Mouse (Mus musculus): ENCODE data around the gene Armt1. TPM values are rescaled to one million over a fixed set of nuclear protein-coding genes. Genes with fewer than 3 reads are reported as not detected.

Gene Armt1
- polyA plus RNA-seq, 1 experiment = 21.1 TPM

DNA sequence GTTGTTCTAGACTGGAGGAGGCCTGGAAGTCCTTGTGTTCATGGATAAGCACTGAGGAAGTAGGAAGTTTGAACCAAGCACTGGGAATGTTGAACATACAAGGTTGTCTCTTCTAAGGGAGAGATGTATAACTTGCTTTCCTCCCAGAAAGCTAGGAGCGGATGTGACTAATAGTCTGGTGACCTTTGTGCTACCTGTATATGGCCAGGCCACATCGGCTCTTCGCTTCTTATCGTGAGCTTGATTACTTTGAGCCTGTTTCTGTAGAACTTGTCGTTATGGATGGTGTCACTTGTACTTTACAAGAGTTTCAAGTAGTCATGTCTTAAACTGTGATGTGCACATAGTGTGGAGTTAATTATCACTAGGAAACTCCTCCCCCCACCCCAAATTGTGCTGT, 44.3 kb downstream of the Armt1 start:
- Histone ChIP-seq H3K4me3 (ENCODE audit: insufficient read depth, low read length) (no peak overlapping the region), H3K4me1 (ENCODE audit: control insufficient read depth, insufficient read depth, low read length) (no peaks in the 10 kb centered on the region), H3K27ac (ENCODE audit: insufficient read depth, low read length) (no peak overlapping the region)
- TF ChIP-seq CTCF (IDR thresholded peaks at IDR 0.05; ENCODE audit: borderline replicate concordance, insufficient read depth, low read length) (no peak), POLR2A (IDR thresholded peaks at IDR 0.05; ENCODE audit: low read depth, low read length) (no peak)

DNA sequence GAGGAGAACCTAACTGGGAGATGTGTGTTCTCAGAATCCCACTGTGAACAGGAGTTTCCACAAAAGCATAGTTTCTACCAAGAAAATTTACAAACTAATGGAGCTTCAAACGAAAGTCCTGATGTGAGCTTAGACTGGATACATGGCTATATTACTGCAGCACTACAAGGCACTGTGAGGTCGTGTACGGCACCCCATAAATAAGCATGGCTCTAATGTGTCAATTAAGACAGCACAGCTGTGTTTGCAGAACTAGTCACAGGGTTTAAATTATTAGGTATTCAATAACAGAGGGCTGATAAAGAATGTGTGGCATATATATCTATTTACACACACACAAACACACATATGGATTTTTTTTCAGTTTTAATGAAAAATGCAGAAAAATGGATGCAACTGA, 48.7 kb downstream of the Armt1 start:
- no peaks in the 10 kb centered on the region for H3K4me1 ChIP-seq (ENCODE audit: control insufficient read depth, insufficient read depth, low read length)
- no peak overlapping the region for H3K4me3 ChIP-seq (ENCODE audit: insufficient read depth, low read length)
- no peak for TF ChIP-seq POLR2A (IDR thresholded peaks at IDR 0.05; ENCODE audit: low read depth, low read length)
- no peak for TF ChIP-seq CTCF (IDR thresholded peaks at IDR 0.05; ENCODE audit: borderline replicate concordance, insufficient read depth, low read length)
- no peak overlapping the region for H3K27ac ChIP-seq (ENCODE audit: insufficient read depth, low read length)

DNA sequence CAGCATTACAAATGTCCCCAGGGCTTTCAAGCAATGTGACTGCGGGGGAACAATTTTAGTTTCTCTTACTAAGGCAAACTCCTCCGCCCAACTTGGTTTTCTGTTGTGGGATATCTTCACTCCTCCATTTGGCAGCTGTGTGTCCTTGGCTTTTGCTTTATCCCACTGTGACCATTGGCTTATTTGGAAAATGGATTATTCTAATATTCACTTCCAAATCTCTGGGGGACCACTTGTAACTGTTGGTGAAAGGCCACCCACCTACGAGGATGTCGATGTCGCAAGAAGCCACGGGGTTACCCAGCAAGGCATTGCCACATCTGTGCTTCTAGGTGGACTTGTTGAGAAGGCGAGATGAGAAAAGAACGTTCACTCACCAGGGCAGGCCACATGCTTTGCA, 49.4 kb downstream of the Armt1 start:
- Histone ChIP-seq H3K4me1 (ENCODE audit: control insufficient read depth, insufficient read depth, low read length) (no peaks in the 10 kb centered on the region), H3K4me3 (ENCODE audit: insufficient read depth, low read length) (no peak overlapping the region), H3K27ac (ENCODE audit: insufficient read depth, low read length) (no peak overlapping the region)
- TF ChIP-seq POLR2A (IDR thresholded peaks at IDR 0.05; ENCODE audit: low read depth, low read length) = no peak

DNA sequence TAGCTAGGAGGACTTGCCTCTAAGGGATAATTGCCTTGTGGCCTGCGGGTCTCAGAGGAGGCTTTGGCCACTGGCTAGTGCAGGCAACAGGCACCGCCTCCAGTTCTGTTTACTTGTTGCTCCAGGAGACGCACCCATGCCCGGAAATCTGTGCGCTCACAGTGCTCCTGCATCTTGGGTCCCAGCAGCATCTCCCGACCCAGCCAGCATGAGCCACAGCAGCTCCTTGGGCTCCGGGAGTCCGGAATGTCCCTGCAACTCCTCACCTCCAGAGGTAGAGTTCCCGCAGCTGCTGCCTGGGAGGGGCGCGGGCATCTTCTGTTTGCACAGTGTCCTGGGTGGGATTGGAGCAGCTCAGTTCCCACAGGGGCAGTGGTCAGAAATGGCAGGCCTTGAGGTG, 50.1 kb downstream of the Armt1 start, which contains the start of gene Ccdc170:
Ccdc170 (plus strand) TSS at position 148 of the 400 bp plus-strand sequence.
- no peaks in the 10 kb centered on the region for H3K4me1 ChIP-seq (ENCODE audit: control insufficient read depth, insufficient read depth, low read length)
- H3K4me3 ChIP-seq (ENCODE audit: insufficient read depth, low read length) = no peak within 1 kb of the TSS
- H3K27ac ChIP-seq (ENCODE audit: insufficient read depth, low read length) = no peak within 1 kb of the TSS
- TF ChIP-seq CTCF (IDR thresholded peaks at IDR 0.05; ENCODE audit: borderline replicate concordance, insufficient read depth, low read length) (no peak), POLR2A (IDR thresholded peaks at IDR 0.05; ENCODE audit: low read depth, low read length) (no peak)

DNA sequence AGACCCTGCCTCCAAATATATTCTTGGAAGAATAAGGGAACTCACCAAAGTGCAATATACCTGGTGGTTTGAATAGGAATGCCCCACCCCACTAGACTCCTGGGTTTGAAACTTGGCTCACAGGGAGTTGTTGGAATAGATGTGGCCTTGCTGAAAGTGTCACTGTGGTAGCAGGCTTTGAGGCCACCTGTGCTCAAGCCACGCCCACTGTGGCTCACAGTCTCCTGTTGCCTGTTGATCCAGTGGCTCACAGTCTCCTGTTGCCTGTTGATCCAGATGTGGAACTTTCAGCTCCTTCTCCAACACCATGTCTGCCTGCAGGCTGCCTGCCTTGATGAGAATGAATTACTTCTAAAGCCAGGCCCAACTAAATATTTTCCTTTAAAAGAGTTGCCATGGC, 51.6 kb downstream of the Armt1 start:
- Histone ChIP-seq H3K27ac (ENCODE audit: insufficient read depth, low read length) (no peak overlapping the region), H3K4me3 (ENCODE audit: insufficient read depth, low read length) (no peak overlapping the region), H3K4me1 (ENCODE audit: control insufficient read depth, insufficient read depth, low read length) (no peaks in the 10 kb centered on the region)
- TF ChIP-seq POLR2A (IDR thresholded peaks at IDR 0.05; ENCODE audit: low read depth, low read length) (no peak), CTCF (IDR thresholded peaks at IDR 0.05; ENCODE audit: borderline replicate concordance, insufficient read depth, low read length) (no peak)

DNA sequence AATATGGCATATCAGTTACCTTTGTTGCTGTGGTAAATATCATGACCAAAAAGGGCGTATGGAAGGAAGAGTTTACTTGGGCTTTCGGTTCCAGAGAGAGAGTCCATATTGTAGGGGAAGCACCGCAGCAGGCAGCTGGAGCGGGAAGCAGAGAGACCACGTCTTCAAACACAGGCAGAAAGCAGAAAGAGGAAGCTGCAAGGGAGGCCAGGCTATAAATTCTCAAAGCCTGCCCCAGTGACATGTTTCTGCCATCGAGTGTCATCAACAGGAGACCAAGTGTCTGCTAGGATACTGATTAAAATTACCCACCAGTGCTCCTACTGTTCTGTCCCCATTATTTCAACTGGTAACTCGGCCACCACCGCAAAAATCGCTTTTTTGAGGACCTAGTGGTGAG, 52.7 kb downstream of the Armt1 start:
- H3K27ac ChIP-seq (ENCODE audit: insufficient read depth, low read length) = no peak overlapping the region
- H3K4me1 ChIP-seq (ENCODE audit: control insufficient read depth, insufficient read depth, low read length) = no peaks in the 10 kb centered on the region
- TF ChIP-seq CTCF (IDR thresholded peaks at IDR 0.05; ENCODE audit: borderline replicate concordance, insufficient read depth, low read length) = no peak
- TF ChIP-seq POLR2A (IDR thresholded peaks at IDR 0.05; ENCODE audit: low read depth, low read length) = no peak
- no peak overlapping the region for H3K4me3 ChIP-seq (ENCODE audit: insufficient read depth, low read length)

DNA sequence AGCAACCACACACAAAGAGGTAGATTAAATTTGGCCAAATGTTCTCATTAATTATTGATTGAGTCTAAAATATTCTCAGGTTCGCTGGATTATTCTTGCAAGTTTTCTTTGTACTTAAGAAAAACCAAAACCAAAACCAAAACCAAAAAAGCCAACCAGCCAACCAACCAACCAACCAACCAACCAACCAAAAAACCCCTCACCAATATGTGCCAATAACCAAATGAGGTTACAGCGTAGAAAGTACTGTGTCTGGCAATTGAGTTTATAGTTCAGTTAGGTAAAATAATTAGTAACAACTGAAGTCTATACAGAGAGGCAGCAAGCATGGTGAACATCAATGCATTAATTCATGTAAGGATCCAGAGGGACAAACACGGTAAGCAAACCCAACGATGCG, 57.6 kb downstream of the Armt1 start:
- no peak overlapping the region for H3K4me3 ChIP-seq (ENCODE audit: insufficient read depth, low read length)
- no peaks in the 10 kb centered on the region for H3K4me1 ChIP-seq (ENCODE audit: control insufficient read depth, insufficient read depth, low read length)
- H3K27ac ChIP-seq (ENCODE audit: insufficient read depth, low read length) = no peak overlapping the region
- TF ChIP-seq POLR2A (IDR thresholded peaks at IDR 0.05; ENCODE audit: low read depth, low read length) = no peak
- TF ChIP-seq CTCF (IDR thresholded peaks at IDR 0.05; ENCODE audit: borderline replicate concordance, insufficient read depth, low read length) = no peak

DNA sequence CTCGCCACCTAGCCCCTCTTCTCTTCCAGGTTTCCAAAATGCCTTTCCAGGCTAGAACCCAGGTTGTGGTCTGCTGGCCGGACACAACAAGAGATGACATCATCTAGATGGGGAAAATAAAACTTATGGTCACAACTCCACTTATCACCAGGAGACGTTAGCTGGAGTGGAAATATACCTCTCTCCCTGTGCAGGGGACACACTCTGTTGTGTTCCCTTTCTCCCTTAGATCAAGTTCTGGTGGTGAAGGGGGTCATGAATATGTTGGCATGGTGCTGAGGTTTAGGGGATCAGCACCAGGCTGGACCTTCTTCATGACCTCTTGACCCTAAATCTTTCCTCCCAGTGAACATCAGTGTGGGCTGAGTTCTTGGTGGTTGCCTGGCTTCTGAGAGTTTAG, 59.0 kb downstream of the Armt1 start:
- H3K27ac ChIP-seq (ENCODE audit: insufficient read depth, low read length) = no peak overlapping the region
- H3K4me1 ChIP-seq (ENCODE audit: control insufficient read depth, insufficient read depth, low read length) = no peaks in the 10 kb centered on the region
- TF ChIP-seq CTCF (IDR thresholded peaks at IDR 0.05; ENCODE audit: borderline replicate concordance, insufficient read depth, low read length) = no peak
- TF ChIP-seq POLR2A (IDR thresholded peaks at IDR 0.05; ENCODE audit: low read depth, low read length) = no peak
- no peak overlapping the region for H3K4me3 ChIP-seq (ENCODE audit: insufficient read depth, low read length)

DNA sequence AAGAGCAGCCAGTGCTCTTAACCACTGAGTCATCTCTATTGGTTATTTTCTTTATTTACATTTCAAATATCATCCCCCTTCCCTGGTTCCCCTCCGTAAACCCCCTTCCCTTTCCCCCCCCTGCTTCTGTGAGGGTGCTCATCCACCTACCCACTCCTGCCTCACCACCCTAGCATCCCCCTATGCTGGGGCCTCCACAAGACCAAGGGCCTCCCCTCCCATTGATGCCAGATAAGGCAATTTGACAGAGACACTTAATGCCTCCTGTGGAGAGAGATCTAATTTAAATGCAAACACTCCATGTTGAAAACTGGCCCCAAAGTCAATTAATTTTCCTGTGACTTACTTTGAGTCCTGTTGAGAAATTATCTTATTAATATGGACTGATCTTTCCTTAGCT, 59.8 kb downstream of the Armt1 start:
- TF ChIP-seq CTCF (IDR thresholded peaks at IDR 0.05; ENCODE audit: borderline replicate concordance, insufficient read depth, low read length) = no peak
- no peak for TF ChIP-seq POLR2A (IDR thresholded peaks at IDR 0.05; ENCODE audit: low read depth, low read length)
- H3K27ac ChIP-seq (ENCODE audit: insufficient read depth, low read length) = no peak overlapping the region

DNA sequence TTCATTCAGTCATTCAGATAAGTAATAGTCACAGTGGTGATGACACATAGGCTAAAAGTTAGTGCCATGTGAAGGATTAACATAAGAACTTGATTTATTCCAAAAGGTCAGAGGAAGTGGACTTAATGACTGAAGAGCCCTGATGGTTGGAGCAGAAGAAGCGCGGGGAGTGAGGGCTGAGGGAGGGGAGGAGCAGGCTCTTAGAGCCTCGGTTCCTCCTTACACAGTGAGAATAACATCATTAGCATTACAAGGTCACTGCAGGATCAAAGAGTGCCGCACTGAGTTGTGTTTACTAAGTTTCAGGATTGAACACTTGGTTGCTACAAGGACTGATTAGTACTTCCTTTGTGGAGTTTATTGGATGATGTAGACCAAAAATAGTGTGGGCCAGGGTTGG, 60.6 kb downstream of the Armt1 start:
- Histone ChIP-seq H3K4me1 (ENCODE audit: control insufficient read depth, insufficient read depth, low read length) (no peaks in the 10 kb centered on the region), H3K4me3 (ENCODE audit: insufficient read depth, low read length) (no peak overlapping the region), H3K27ac (ENCODE audit: insufficient read depth, low read length) (no peak overlapping the region)
- no peak for TF ChIP-seq POLR2A (IDR thresholded peaks at IDR 0.05; ENCODE audit: low read depth, low read length)
- TF ChIP-seq CTCF (IDR thresholded peaks at IDR 0.05; ENCODE audit: borderline replicate concordance, insufficient read depth, low read length) = no peak

More for the DNA sequence above, 59.8 kb downstream of the Armt1 start:
- Histone ChIP-seq H3K4me1 (ENCODE audit: control insufficient read depth, insufficient read depth, low read length) (no peaks in the 10 kb centered on the region), H3K4me3 (ENCODE audit: insufficient read depth, low read length) (no peak overlapping the region)

DNA sequence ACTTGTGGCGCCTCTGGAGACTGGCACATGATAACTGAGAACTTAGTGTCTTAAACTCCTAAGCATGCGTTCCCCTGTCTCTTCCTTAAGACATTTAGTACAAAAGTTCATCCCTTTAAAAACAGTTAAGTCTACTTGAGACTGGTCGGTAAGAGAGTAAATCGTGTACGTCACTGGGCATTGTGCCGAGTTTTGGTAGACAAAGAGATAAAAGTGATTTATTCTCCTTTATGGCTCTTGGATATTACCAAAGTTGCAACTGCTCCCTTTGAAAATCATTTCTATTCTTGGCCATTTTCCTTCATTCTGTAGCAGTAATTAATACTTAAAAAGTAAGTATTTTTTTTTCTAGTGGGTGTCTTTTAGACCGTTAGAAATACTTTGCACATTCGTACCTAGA, 71.0 kb downstream of the Armt1 start:
- no peak overlapping the region for H3K4me3 ChIP-seq (ENCODE audit: insufficient read depth, low read length)
- H3K4me1 ChIP-seq (ENCODE audit: control insufficient read depth, insufficient read depth, low read length) = no peaks in the 10 kb centered on the region
- no peak overlapping the region for H3K27ac ChIP-seq (ENCODE audit: insufficient read depth, low read length)
- TF ChIP-seq POLR2A (IDR thresholded peaks at IDR 0.05; ENCODE audit: low read depth, low read length) (no peak), CTCF (IDR thresholded peaks at IDR 0.05; ENCODE audit: borderline replicate concordance, insufficient read depth, low read length) (no peak)

Other genes with a start within 250 kb of the Armt1 start
- gene Akap12, start 166.1 kb upstream of the Armt1 start, polyA plus RNA-seq (2011; ENCODE audit: insufficient read length, low read depth, missing spikeins) = 149 and 184 TPM in 2 replicates
- gene Zbtb2, start 44.4 kb upstream of the Armt1 start, polyA plus RNA-seq (2011; ENCODE audit: insufficient read length, low read depth, missing spikeins) = 7.1 and 10.6 TPM in 2 replicates
- 44.9 and 47.1 TPM in 2 replicates for gene Rmnd1, start 79 bp upstream of the Armt1 start, polyA plus RNA-seq (2011; ENCODE audit: insufficient read length, low read depth, missing spikeins)
- gene Ccdc170, start 50.0 kb downstream of the Armt1 start, polyA plus RNA-seq (2011; ENCODE audit: insufficient read length, low read depth, missing spikeins) = not detected in 2 replicates
- gene Esr1, start 179.1 kb downstream of the Armt1 start, polyA plus RNA-seq (2011; ENCODE audit: insufficient read length, low read depth, missing spikeins) = 0.70 and 1.6 TPM in 2 replicates

Measured in embryonic fibroblast, embryonic 13.5 days (primary cell).